Mouse (Mus musculus) heart, embryonic 15.5 days (tissue): ENCODE data around the gene Syne1. TPM values are rescaled to one million over a fixed set of nuclear protein-coding genes. Genes with fewer than 3 reads are reported as not detected.
A peak's percentile ranks its signal among the peaks of the same experiment; 100 is the strongest.

Experiments
- ATAC-seq: fragments of 200-750 bp; cut with Nextera tagmentation; replicated peaks from 2 replicates; pipeline ENCODE4 v1.8.0; 2017; ENCODE audit warnings: low read depth, moderate TSS enrichment; ENCODE audit not compliant: insufficient number of reproducible peaks, insufficient read depth, low FRiP score
- H3K27ac ChIP-seq: fragments of 300-500 bp; sonication (generic); 2 replicates; pipeline ENCODE4 v1.5.1; 2015; ENCODE audit warnings: mild to moderate bottlenecking, inconsistent platforms
- H3K27me3 ChIP-seq: fragments of 300-500 bp; sonication (generic); 2 replicates; pipeline ENCODE4 v1.6.1; 2015; ENCODE audit warnings: inconsistent platforms
- H3K36me3 ChIP-seq: fragments of 300-500 bp; sonication (generic); 2 replicates; pipeline ENCODE4 v1.6.1; 2015; ENCODE audit warnings: mild to moderate bottlenecking, inconsistent platforms
- H3K4me1 ChIP-seq: fragments of 300-500 bp; sonication (generic); replicated peaks from 2 replicates; pipeline ENCODE4 v1.6.1; 2015; ENCODE audit warnings: inconsistent platforms
- H3K4me2 ChIP-seq: fragments of 300-500 bp; sonication (generic); 2 replicates; pipeline ENCODE4 v1.6.1; 2015; ENCODE audit warnings: inconsistent platforms, mild to moderate bottlenecking, moderate library complexity
- H3K4me3 ChIP-seq: fragments of 300-500 bp; sonication (generic); 2 replicates; pipeline ENCODE4 v1.5.1; 2015; ENCODE audit warnings: mild to moderate bottlenecking, inconsistent platforms
- H3K9ac ChIP-seq: fragments of 300-500 bp; sonication (generic); 2 replicates; pipeline ENCODE4 v1.6.1; 2015; ENCODE audit warnings: mild to moderate bottlenecking, inconsistent platforms
- H3K9me3 ChIP-seq: fragments of 300-500 bp; sonication (generic); replicated peaks from 2 replicates; pipeline ENCODE4 v1.6.1; 2016; ENCODE audit warnings: inconsistent platforms
- WGBS: fragments of 180-500 bp; shearing (Covaris S2); methylation state at CpG from one replicate; pipeline ENCODE4 v1.1.7; 2015; ENCODE audit warnings: mixed read lengths; 5-methylcytosine and 5-hydroxymethylcytosine counted together
- polyA plus RNA-seq: library from polyadenylated mRNA; unstranded; fragments of >200 nt; fragmentation: Nextera tagmentation; extraction: Ambion mirVana; gene quantifications from 2 replicates; pipeline ENCODE4 v1.2.1, GENCODE M21; 2015

The Syne1 gene
- polyA plus RNA-seq, 1 experiment from 2014 or later, result 23.2 TPM

DNA sequence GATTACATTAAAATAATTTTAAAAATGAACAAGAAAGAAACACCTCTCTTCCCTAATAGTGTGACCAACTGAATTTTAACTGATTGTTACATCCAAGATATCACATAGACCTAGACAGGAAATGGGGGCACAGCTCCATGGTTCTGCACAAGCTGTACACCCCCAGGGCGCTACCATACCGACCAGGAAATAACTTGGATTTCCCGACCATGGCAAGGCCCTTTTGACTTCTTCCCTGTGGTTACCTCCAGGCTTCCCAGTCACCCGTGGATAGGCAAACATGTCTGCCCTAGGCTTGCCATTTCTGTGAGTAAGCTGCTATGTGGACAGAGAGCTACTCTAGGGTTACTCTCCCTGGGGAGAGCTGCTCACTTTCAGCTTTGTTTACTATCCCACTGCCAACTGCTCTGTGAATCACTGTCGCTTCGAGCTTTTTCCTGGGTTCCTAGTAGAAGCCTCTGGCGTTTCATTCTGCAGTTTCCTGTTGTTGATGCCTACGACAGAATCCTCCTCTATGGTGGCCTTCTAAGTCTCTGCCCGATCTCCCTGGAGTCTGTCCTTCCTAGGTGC lies 373.8 kb downstream of the Syne1 start:
- no peaks in the 10 kb centered on the region for H3K9me3 ChIP-seq
- no peak overlapping the region for H3K4me3 ChIP-seq
- peaks cover 14% of the 10 kb centered on the region for H3K4me1 ChIP-seq
- no peaks in the 10 kb centered on the region for H3K27me3 ChIP-seq
- ATAC-seq, result no peak
- 52% methylated on average over 9 of the region's 9 CpGs for WGBS
- peaks cover 13% of the 10 kb centered on the region; the same call in 1 of the 2 replicates for H3K36me3 ChIP-seq
- H3K27ac ChIP-seq, result no peak overlapping the region
- H3K4me2 ChIP-seq, result no peak overlapping the region
- H3K9ac ChIP-seq, result no peak overlapping the region

DNA sequence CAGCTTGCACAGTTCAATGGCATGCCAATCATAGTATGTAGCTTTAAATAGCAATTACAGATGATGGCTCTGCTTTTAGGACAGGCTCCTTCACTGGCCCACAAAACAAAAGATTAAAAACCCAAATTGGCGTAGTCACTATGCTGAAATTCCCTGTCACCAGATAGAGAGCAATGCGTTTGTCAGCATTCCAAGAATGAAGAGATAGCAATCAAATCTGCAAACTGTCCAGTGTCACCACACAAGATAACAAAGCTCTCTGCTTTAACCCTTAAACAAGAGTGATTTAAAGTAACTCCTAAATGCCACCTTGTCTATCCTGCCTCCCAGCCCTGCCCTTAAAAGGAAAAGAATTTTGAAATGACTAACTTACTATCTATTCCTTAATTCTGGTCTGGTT lies 374.9 kb downstream of the Syne1 start:
- H3K4me3 ChIP-seq, result no peak overlapping the region
- no peak overlapping the region for H3K9ac ChIP-seq
- 0 out of 2 replicates have a peak overlapping the region, but pooled peaks have one; percentile 12 for H3K27ac ChIP-seq
- WGBS, result 25% methylated on average over 2 of the region's 2 CpGs
- ATAC-seq, result no peak
- H3K4me2 ChIP-seq, result no peak overlapping the region
- peaks cover 17% of the 10 kb centered on the region; the same call in 1 of the 2 replicates for H3K36me3 ChIP-seq
- H3K9me3 ChIP-seq, result no peaks in the 10 kb centered on the region
- peaks cover 14% of the 10 kb centered on the region for H3K4me1 ChIP-seq
- no peaks in the 10 kb centered on the region for H3K27me3 ChIP-seq

- no peak for ATAC-seq
- Histone ChIP-seq H3K27ac (no peak overlapping the region), H3K4me2 (no peak overlapping the region), H3K27me3 (no peaks in the 10 kb centered on the region), H3K4me3 (no peak overlapping the region), H3K9me3 (no peaks in the 10 kb centered on the region), H3K36me3 (peaks cover 26% of the 10 kb centered on the region; the same call in 1 of the 2 replicates), H3K4me1 (peaks cover 2% of the 10 kb centered on the region; the same call in 1 of the 2 replicates), H3K9ac (no peak overlapping the region)
- 63% methylated on average over 1 of the region's 1 CpGs for WGBS
Observed at GRCm38 (mm10) chr10:5170425-5170824, 380.9 kb downstream of the Syne1 start.

- H3K27ac ChIP-seq, result no peak overlapping the region
- no peak for ATAC-seq
- H3K4me1 ChIP-seq, result 0 out of 2 replicates have a peak, but pooled peaks cover 2% of the 10 kb centered on the region
- no peak overlapping the region for H3K4me3 ChIP-seq
- H3K9me3 ChIP-seq, result no peaks in the 10 kb centered on the region
- peaks cover 20% of the 10 kb centered on the region; the same call in 1 of the 2 replicates for H3K36me3 ChIP-seq
- no peak overlapping the region for H3K4me2 ChIP-seq
- H3K9ac ChIP-seq, result no peak overlapping the region
- no peaks in the 10 kb centered on the region for H3K27me3 ChIP-seq
- 58% methylated on average over 3 of the region's 3 CpGs for WGBS
Observed at GRCm38 (mm10) chr10:5167481-5167880, 383.8 kb downstream of the Syne1 start.

- ATAC-seq, result no peak
- H3K27me3 ChIP-seq, result no peaks in the 10 kb centered on the region
- H3K36me3 ChIP-seq, result peaks cover 10% of the 10 kb centered on the region; the same call in 1 of the 2 replicates
- H3K27ac ChIP-seq, result no peak overlapping the region
- H3K9me3 ChIP-seq, result no peaks in the 10 kb centered on the region
- H3K4me2 ChIP-seq, result no peak overlapping the region
- H3K4me1 ChIP-seq, result 0 out of 2 replicates have a peak, but pooled peaks cover 2% of the 10 kb centered on the region
- WGBS, result 54% methylated on average over 5 of the region's 5 CpGs
- H3K9ac ChIP-seq, result no peak overlapping the region
- no peak overlapping the region for H3K4me3 ChIP-seq
Observed at GRCm38 (mm10) chr10:5165439-5165838, 385.8 kb downstream of the Syne1 start.

- Histone ChIP-seq H3K4me2 (no peak overlapping the region), H3K36me3 (peaks cover 8% of the 10 kb centered on the region; the same call in 1 of the 2 replicates), H3K4me3 (no peak overlapping the region), H3K27ac (no peak overlapping the region), H3K9me3 (no peaks in the 10 kb centered on the region), H3K9ac (no peak overlapping the region), H3K4me1 (0 out of 2 replicates have a peak, but pooled peaks cover 2% of the 10 kb centered on the region), H3K27me3 (no peaks in the 10 kb centered on the region)
- ATAC-seq, result no peak
- 36% methylated on average over 6 of the region's 6 CpGs for WGBS
Observed at GRCm38 (mm10) chr10:5163770-5164169, 387.5 kb downstream of the Syne1 start.

DNA sequence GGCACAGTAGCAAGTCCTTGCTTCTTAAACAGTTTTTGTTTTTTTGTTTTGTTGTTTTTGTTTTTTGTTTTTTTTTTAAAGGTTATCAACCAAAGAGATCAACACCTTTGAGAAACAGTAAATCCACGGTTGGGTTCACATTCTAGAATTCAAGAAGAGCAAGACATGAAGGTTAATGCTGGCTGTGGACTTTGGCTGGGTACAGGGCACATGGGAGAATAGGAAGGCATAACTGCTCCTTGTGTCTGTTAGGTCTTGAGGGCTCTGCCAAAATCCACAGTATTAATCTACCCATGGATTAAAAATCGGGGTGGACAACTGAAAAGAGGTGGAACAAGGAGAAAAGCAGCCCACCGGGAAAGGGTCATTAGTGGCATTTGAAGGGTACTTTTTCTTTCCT lies 388.0 kb downstream of the Syne1 start:
- Histone ChIP-seq H3K9ac (no peak overlapping the region), H3K36me3 (peaks cover 8% of the 10 kb centered on the region; the same call in 1 of the 2 replicates), H3K4me3 (no peak overlapping the region), H3K4me2 (no peak overlapping the region), H3K27me3 (no peaks in the 10 kb centered on the region), H3K27ac (no peak overlapping the region), H3K9me3 (no peaks in the 10 kb centered on the region), H3K4me1 (0 out of 2 replicates have a peak, but pooled peaks cover 2% of the 10 kb centered on the region)
- ATAC-seq, result no peak
- WGBS, result 67% methylated on average over 3 of the region's 3 CpGs

- Histone ChIP-seq H3K4me2 (no peak overlapping the region), H3K36me3 (peaks cover 8% of the 10 kb centered on the region; the same call in 1 of the 2 replicates), H3K27ac (no peak overlapping the region), H3K27me3 (no peaks in the 10 kb centered on the region), H3K4me1 (0 out of 2 replicates have a peak, but pooled peaks cover 2% of the 10 kb centered on the region), H3K9ac (no peak overlapping the region), H3K4me3 (no peak overlapping the region), H3K9me3 (no peaks in the 10 kb centered on the region)
- 56% methylated on average over 12 of the region's 12 CpGs for WGBS
- ATAC-seq, result no peak
Observed at GRCm38 (mm10) chr10:5161394-5161872, 389.8 kb downstream of the Syne1 start.

- Histone ChIP-seq H3K36me3 (peaks cover 8% of the 10 kb centered on the region; the same call in 1 of the 2 replicates), H3K27me3 (no peaks in the 10 kb centered on the region), H3K4me2 (no peak overlapping the region), H3K27ac (no peak overlapping the region), H3K9me3 (no peaks in the 10 kb centered on the region), H3K9ac (no peak overlapping the region), H3K4me3 (no peak overlapping the region), H3K4me1 (no peaks in the 10 kb centered on the region)
- ATAC-seq, result no peak
- WGBS, result 58% methylated on average over 8 of the region's 8 CpGs
Observed at GRCm38 (mm10) chr10:5159679-5160078, 391.6 kb downstream of the Syne1 start.

DNA sequence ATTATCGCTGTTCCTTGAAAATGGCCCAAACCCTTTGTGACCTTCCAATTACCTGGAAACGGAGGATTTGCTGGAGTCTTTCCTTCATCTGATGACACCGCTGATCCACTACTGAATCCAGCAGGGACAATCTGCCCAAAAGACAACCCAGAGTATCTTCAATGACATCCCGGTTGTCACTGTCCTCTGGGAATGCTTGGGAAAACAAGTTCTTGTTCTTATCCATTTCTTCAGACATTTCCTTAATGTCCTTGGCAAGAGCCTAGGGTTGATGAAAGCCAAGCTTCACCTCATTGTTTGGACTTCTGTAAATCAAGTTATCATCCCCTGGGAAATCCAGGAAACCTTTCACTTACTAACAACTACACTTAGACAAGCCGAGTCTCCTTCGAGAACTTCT lies 398.2 kb downstream of the Syne1 start:
- Histone ChIP-seq H3K4me1 (no peaks in the 10 kb centered on the region), H3K27ac (no peak overlapping the region), H3K9ac (no peak overlapping the region), H3K27me3 (no peaks in the 10 kb centered on the region), H3K9me3 (no peaks in the 10 kb centered on the region), H3K4me3 (no peak overlapping the region), H3K36me3 (no peaks in the 10 kb centered on the region; the same call in 1 of the 2 replicates), H3K4me2 (no peak overlapping the region)
- no peak for ATAC-seq
- 80% methylated on average over 6 of the region's 6 CpGs for WGBS

DNA sequence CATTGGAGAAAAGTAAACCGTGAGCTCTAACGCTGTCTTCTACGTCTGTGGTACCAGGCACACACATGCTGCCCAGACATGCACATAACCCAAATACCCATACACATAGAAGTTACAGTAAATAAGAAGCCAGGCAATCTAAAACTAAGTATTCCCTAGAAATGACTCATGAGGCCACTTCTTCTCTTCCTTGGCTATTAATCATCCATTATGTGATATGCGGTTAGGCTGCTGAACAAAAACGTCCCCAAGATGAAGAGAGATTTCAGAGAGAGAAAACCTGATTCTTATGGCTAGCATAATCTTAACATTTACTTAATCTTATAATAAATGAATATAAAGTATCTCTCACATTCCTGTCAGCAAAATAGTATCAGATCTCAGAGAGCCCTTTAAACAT lies 409.8 kb downstream of the Syne1 start:
- no peak overlapping the region for H3K4me3 ChIP-seq
- H3K4me1 ChIP-seq, result no peaks in the 10 kb centered on the region
- H3K4me2 ChIP-seq, result no peak overlapping the region
- 90% methylated on average over 5 of the region's 5 CpGs for WGBS
- ATAC-seq, result no peak
- no peaks in the 10 kb centered on the region for H3K27me3 ChIP-seq
- H3K9me3 ChIP-seq, result no peaks in the 10 kb centered on the region
- peaks cover 28% of the 10 kb centered on the region for H3K36me3 ChIP-seq
- H3K27ac ChIP-seq, result no peak overlapping the region
- no peak overlapping the region for H3K9ac ChIP-seq

DNA sequence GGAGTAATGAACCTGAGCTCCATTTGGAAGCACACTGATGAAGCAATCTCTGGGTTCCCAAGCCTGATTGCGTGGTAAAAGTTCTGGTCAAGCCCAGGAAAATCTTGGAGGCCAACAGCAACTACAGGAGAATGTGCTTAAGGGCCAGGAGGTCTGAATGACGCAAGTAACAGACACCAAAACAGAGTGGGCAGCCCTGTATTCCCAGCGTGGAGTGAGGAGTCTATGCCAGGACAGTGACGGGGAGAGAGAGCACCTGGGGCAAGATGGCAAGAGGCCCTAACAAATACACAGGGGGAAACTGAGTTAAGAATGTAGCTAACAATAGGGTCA lies 411.4 kb downstream of the Syne1 start:
- no peaks in the 10 kb centered on the region for H3K27me3 ChIP-seq
- no peak overlapping the region for H3K4me3 ChIP-seq
- H3K4me2 ChIP-seq, result no peak overlapping the region
- no peak overlapping the region for H3K27ac ChIP-seq
- ATAC-seq, result no peak
- peaks cover 23% of the 10 kb centered on the region for H3K36me3 ChIP-seq
- H3K9me3 ChIP-seq, result no peaks in the 10 kb centered on the region
- 70% methylated on average over 4 of the region's 4 CpGs for WGBS
- H3K9ac ChIP-seq, result no peak overlapping the region
- H3K4me1 ChIP-seq, result no peaks in the 10 kb centered on the region
